Mouse (Mus musculus) telencephalon, adult 2 months (tissue): Measurements from ENCODE around the gene Mpv17.

Experiments
- DNase-seq: peaks from one replicate; pipeline ENCODE4 v3.0.0-alpha.2; 2011; ENCODE audit warnings: low read depth, low spot score

The Mpv17 gene

GRCm38 (mm10) chr5:31105814-31106335, 48.2 kb downstream of the Mpv17 start, which contains the start of gene Dnajc5g:
Gene Dnajc5g, plus strand, starts transcription at chr5:31106285.
- no peak for DNase-seq

DNA sequence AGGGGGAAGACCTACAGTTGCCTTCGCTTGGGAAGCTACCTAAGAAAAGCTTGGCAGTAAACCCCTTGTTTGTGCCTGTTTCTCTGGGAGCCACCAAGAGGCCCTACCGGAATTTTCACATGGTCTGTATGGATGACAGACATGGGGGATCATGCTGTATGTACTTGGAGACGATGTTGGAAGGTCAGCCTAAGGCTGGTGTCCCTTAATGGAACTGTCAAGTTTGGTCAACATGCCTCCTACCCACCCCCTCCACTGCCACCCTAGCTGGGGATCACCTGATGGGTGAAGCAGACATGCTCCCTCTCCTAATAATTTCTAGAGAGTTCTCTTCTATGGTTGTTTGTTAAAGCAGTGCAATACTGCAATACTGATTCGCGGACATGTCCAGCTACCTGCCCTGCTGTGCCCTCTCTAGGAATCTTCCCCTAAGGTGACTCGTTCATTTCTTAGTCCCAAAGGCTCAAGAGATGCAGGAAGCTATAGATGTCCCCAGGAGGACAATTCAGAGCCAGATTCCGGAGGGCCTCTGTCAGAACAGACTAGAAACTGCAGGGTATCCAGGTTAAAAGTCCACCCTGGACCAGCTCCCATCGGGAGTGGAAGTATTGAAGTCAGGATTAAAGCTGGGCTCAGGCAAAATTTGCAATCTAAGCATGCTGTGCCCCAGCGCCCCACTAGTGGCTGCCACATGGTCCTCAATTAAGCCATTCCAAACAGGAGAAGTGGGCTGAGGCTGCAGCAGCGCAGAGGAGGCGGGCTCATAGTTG, 58.2 kb downstream of the Mpv17 start:
- no peak for DNase-seq

DNA sequence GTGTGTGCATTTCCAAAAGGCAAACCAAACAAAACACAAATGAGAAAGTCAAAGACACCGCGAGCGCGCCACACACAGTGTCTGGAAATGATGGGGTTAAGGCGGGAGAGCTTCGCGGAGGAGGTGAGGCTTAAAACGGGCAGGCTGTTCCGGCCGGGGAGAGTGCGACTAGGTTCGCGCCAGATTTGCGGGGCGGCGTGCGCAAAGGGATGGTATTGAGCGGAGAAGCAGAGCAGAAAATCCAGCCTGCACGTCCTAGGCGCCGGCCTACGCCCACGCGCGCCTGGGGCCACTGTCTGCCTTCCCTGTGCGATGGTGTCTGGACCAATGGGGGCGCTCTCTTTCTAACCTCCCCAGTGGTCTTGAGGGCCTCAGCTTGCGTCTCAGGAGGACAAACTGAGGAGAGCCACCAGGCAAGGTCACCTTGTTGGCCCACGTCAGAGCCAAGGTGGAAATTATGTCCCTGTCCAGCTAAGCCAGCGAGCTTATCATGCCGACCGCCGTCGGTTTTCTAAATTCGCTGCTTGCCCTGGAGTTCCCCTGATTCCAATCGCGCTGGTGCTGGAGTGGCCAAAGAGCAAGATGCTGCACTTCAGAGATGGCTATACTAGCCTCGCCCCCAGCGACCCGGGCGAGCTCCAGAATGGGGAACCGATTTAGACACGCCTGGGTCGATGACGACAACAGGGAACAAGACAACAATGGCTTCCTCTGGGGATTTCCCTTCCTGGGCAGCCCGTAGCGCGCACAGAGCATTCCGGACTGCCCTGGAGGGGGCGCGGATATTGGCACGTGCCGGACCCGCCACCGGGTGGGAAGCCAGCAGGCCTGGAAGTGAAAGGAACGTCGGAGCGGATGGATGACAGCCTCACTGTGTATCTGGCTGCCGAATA, 59.0 kb downstream of the Mpv17 start:
- DNase-seq = no peak

DNA sequence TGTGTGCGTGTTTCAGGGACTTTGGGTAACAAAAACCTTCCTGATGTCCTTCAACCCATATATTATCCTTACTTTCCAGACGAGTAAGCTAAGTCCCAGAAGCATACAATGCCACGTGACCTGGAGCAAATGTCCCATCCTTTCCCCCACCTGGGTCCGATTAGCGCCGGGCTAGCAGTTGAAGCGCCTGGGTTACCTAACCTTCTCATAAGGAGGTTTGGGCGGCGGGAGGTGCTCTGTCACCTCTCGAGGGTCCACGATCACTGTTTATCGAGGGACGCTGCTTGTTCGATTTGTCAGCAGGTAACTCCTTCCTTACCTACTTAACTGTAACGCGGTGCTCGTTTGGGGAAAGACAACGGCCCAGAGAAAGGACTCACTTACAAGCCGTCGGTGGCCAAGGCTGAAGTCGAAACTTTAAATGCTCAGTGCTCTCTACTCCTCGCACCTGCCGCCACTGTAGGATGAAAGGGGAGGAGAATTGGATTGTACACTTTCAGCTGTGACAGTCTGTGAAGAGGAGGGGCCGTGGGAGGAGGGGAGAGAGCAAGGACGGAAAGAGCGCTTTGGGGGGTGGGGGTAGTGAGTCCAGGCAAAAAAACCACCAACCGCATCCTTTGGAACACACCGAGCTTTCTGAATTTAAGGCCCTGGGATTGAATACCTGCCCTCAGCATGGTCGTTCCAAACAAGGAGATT, 59.8 kb downstream of the Mpv17 start:
- DNase-seq = no peak

GRCm38 (mm10) chr5:31093151-31094041, 60.7 kb downstream of the Mpv17 start:
- peak; percentile 52 for DNase-seq

DNA sequence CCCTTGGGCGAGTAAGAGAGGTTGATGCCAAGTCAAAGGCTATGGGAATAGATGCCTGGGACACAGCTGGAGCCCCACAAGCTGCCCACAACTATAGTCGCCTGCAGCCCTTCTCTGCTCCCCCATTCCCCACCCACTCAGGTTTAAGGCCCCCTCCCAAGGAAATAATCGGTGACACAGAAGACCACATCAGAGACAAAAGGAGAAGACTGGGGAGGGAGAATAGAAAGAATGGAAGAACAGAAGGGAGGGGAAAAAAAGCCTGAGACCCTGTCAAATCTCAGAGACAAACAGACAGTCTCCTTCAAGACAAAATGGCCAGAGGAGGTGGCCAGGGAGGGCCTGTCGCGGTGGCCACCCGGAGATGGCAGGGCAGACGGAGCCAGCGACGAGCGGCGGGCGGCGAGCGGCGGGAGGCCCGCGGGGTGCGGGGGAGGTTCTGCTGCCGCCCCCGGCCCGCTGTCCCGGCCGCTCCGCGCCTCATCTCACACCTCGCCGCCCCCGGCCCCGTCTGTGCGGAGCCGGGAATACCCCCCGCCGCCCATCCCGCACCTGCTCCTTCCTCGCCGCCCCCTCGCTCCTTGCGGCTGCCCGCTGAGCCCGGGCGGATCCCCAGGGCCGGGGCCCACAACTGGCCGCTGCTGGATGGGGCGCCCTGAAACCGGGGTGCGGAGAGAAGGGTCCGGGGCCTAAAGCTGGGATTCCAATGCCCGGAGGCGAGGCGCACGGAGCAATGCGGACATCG, 61.6 kb downstream of the Mpv17 start:
- DNase-seq = no peak
